Mouse (Mus musculus) ES-E14 (cell line): ENCODE data around the gene Sfi1.
"Not testable (repeated sequence)": the region's sequence is repeated elsewhere in the genome, so short reads cannot be mapped to it uniquely, and the experiment has no call there.

Experiments used
- HCFC1 ChIP-seq: IDR thresholded peaks from 2 replicates; pipeline ENCODE4 v1.6.1; 2012; ENCODE audit warnings: low read length, inconsistent platforms, borderline replicate concordance; ENCODE audit not compliant: insufficient read depth
- MAFK ChIP-seq: IDR thresholded peaks from 2 replicates; pipeline ENCODE4 v1.6.1; 2014; ENCODE audit warnings: mild to moderate bottlenecking, low read depth, low read length, inconsistent platforms; ENCODE audit not compliant: insufficient read depth
- ZC3H11A ChIP-seq: IDR thresholded peaks from 2 replicates; pipeline ENCODE4 v1.6.1; 2012; ENCODE audit warnings: low read depth, mild to moderate bottlenecking, inconsistent platforms, low read length, borderline replicate concordance
- ZNF384 ChIP-seq: IDR thresholded peaks from 2 replicates; pipeline ENCODE4 v1.6.1; 2012; ENCODE audit warnings: low read depth, low read length, inconsistent platforms

DNA sequence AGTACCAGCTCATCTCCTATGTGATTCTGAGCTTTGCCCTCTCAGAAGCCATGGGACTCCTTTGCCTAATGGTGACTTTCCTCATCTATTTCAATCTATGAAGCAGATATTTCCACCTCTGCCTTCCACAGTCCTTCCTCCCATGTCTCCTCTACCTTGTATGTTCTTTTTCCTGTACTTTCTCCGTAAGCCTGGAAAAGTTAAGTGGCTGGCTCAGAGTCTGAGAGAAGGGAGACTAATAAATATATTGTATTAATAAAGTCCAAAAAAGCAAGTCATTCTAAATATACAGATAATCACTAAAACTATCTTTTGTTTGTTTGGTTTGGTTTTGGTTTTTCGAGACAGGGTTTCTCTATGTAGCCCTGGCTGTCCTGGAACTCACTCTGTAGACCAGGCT, 30.1 kb downstream of the Sfi1 start:
- TF ChIP-seq MAFK, ZNF384, HCFC1, ZC3H11A: not testable (repeated sequence)
